Mouse (Mus musculus): ENCODE data around the gene Tbx19.

DNA sequence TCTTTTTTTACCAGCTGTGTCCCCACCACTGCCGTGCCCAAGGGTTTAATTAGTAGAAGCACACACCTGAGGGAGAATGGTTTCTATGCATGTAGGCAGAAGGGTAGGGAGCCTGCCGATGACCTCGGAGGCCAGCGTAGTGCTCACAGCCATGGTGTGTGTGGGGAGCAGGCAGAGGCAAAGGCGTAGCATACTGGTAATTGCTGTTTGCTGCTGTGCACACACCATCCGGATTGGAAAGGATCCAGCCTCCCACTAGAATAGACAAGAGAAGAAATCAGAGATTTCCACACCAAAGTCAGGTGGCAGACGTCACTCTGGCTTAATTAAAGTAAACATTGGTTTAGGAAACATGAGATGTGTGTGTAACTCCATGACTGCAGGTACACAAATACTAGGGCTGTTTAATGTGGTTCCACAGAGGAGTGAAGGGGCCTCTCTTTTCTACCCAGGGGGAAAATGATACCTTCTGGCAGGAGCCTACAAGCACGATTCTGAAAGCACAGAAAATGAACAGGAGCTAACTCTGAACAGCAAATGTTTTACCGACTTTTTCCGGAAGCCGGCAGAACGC is 18.1 kb downstream of the Tbx19 start:
- TF ChIP-seq CTCF (IDR thresholded peaks at IDR 0.05), result no peak
- TF ChIP-seq EP300 (IDR thresholded peaks at IDR 0.05; ENCODE audit: insufficient read depth, low read depth, low read length), result no peak

Measured in heart, adult 2 months (tissue).